Mouse (Mus musculus) small intestine, adult 2 months (tissue): ENCODE results near the gene Acly.

Experiments used
- CTCF ChIP-seq: fragments of 200-500 bp; IDR thresholded peaks from 2 replicates; pipeline ENCODE4 v1.5.1; 2012; ENCODE audit warnings: low read depth, mild to moderate bottlenecking, control low read depth, inconsistent platforms, low read length, moderate library complexity, mixed read lengths; ENCODE audit not compliant: insufficient replicate concordance, insufficient read length; ENCODE audit errors: extremely low read depth
- POLR2A ChIP-seq: fragments of 200-500 bp; IDR thresholded peaks from 2 replicates; pipeline ENCODE4 v1.6.1; 2012; ENCODE audit warnings: low read depth, mild to moderate bottlenecking, control low read depth, inconsistent platforms, low read length, moderate library complexity

DNA sequence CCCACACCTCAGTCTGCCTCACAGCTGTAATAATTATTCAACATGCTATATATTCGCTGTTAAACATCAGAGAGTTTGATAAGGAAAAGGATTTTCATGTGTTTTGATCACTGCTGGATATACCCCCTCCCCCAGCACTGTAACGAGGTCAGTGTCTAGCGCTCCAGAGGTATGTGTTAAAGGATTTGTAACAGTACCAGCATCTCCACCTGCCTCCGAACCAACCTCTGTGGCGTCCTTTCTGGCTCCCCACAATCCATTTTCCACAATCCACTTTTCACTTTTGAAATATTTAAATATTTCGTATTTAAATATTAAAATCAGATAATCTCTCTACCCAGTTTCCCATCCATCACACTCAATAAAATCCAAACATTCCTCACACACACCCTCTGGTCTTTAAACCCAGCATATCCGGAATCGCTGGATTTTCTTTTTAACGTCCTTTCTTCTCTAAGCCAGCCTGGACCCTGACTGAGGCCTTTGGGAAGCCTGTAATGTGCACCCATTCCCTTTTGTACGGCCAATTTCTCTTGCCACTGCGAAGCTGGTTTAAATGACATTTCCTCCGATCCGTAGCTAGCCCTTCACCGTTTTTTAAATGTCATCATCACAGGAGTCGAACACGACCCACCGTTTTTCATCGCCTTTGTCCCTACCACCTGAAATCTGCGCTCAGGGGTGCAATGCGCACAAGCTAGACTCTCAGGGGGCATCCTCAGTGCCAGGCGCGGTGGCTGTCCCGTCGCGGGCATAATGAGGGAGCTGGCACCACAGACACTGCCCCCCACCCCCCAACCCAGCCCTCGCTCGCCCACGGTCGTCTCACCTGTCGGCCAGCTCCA is 56.2 kb downstream of the Acly start:
- TF ChIP-seq POLR2A: no peak
- no peak for TF ChIP-seq CTCF
